Mouse (Mus musculus) midbrain, postnatal 0 days (tissue): Measurements from ENCODE around the gene Mien1. TPM values are rescaled to one million over a fixed set of nuclear protein-coding genes. Genes with fewer than 3 reads are reported as not detected.

ENCODE experiments used
- ATAC-seq: fragments of 200-750 bp; cut with Nextera tagmentation; 2 replicates; pipeline ENCODE4 v1.8.0; 2017; ENCODE audit warnings: moderate number of reproducible peaks, mild to moderate bottlenecking, moderate TSS enrichment, moderate library complexity; ENCODE audit not compliant: low FRiP score
- DNase-seq: peaks from one replicate; pipeline ENCODE4 v3.0.0-alpha.2; 2015; ENCODE audit warnings: low spot score
- H3K27ac ChIP-seq: fragments of 300-500 bp; sonication (generic); 2 replicates; pipeline ENCODE4 v1.5.1; 2014; ENCODE audit warnings: low read depth, mild to moderate bottlenecking, low read length, mixed read lengths
- H3K27me3 ChIP-seq: fragments of 300-500 bp; sonication (generic); 2 replicates; pipeline ENCODE4 v1.6.1; 2014; ENCODE audit warnings: low read length, control low read depth, mixed read lengths; ENCODE audit not compliant: insufficient read depth
- H3K36me3 ChIP-seq: fragments of 300-500 bp; sonication (generic); 2 replicates; pipeline ENCODE4 v1.6.1; 2014; ENCODE audit warnings: low read length, control low read depth, mixed read lengths; ENCODE audit not compliant: insufficient read depth
- H3K4me1 ChIP-seq: fragments of 300-500 bp; sonication (generic); 2 replicates; pipeline ENCODE4 v1.6.1; 2014; ENCODE audit warnings: mild to moderate bottlenecking, control low read depth, antibody characterized with exemption, low read length, mixed read lengths; ENCODE audit not compliant: insufficient read depth
- H3K4me2 ChIP-seq: fragments of 300-500 bp; sonication (generic); 2 replicates; pipeline ENCODE4 v1.6.1; 2014; ENCODE audit warnings: low read depth, mild to moderate bottlenecking, low read length, mixed read lengths; ENCODE audit not compliant: poor library complexity, severe bottlenecking
- H3K4me3 ChIP-seq: fragments of 300-500 bp; sonication (generic); 2 replicates; pipeline ENCODE4 v1.5.1; 2014; ENCODE audit warnings: low read depth, mild to moderate bottlenecking, low read length, moderate library complexity
- H3K9ac ChIP-seq: fragments of 300-500 bp; sonication (generic); replicated peaks from 2 replicates; pipeline ENCODE4 v1.6.1; 2014; ENCODE audit warnings: mild to moderate bottlenecking, low read length, moderate library complexity, mixed read lengths; ENCODE audit not compliant: poor library complexity, severe bottlenecking
- H3K9me3 ChIP-seq: fragments of 300-500 bp; sonication (generic); 2 replicates; pipeline ENCODE4 v1.6.1; 2016; ENCODE audit warnings: low read length, control low read depth
- CTCF ChIP-seq: IDR thresholded peaks from 2 replicates; pipeline ENCODE4 v1.5.1; 2016; ENCODE audit warnings: antibody characterized with exemption, mild to moderate bottlenecking
- WGBS: fragments of 180-500 bp; shearing (Covaris S2); extraction: QIAGEN DNeasy Blood & Tissue Kit; methylation state at CpG from one replicate; pipeline ENCODE4 v1.1.7; 2014; 5-methylcytosine and 5-hydroxymethylcytosine counted together
- polyA plus RNA-seq: library from polyadenylated mRNA; unstranded; fragments of >200 nt; fragmentation: Nextera tagmentation; extraction: Ambion mirVana; gene quantifications from 2 replicates; pipeline ENCODE4 v1.2.1, GENCODE M21; 2015
- total RNA-seq: library from RNA; depleted of rRNA; stranded (reverse); fragments of >200 nt; gene quantifications from 2 replicates; pipeline ENCODE4 v1.2.3, GENCODE M21; 2014

Gene Mien1
- total and polyA plus RNA-seq, 2 experiments from 2014 or later = 68.3 to 243 TPM

GRCm38 (mm10) chr11:98449419-98449818 lies 10.6 kb upstream of the Mien1 start:
- H3K4me1 ChIP-seq = no peaks in the 10 kb centered on the region
- H3K9ac ChIP-seq = no peak overlapping the region
- WGBS = 87% methylated on average over 3 of the region's 3 CpGs
- H3K27ac ChIP-seq = no peak overlapping the region
- no peaks in the 10 kb centered on the region for H3K9me3 ChIP-seq
- no peak for DNase-seq
- TF ChIP-seq CTCF = no peak
- peaks cover 7% of the 10 kb centered on the region; the same call in 1 of the 2 replicates for H3K27me3 ChIP-seq
- no peaks in the 10 kb centered on the region for H3K36me3 ChIP-seq
- no peak overlapping the region for H3K4me3 ChIP-seq
- H3K4me2 ChIP-seq = no peak overlapping the region
- ATAC-seq = no peak

DNA sequence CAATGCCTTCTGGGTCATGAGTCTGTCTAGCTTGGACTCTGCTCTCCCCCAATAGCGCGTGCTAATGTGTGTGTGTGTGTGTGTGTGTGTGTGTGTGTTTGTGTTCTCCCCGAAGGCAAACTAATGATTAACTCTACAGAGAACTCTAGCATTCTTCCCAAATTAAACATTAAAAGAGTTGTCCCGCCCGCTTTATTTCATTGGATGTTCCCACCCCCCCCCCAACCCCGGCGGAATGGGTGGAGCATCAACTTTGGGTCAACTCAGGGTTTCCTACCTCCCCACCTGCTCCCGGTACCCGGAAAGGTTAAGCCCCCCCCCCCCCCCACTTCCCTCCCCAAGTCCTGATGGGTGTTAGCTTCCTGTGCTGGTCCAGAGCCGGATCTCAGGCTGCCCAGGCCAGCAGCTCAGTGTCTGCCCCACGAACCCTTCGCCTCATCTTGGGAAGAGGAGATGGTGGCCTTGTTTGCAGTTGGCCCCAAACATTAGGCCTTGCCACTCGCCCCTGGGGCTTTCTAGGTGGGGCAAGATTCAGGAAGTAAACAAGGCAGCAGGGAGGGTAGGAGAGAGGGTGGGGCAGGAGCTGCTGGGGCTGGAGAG lies 9.5 kb upstream of the Mien1 start:
- Histone ChIP-seq H3K4me1 (no peaks in the 10 kb centered on the region), H3K9me3 (no peaks in the 10 kb centered on the region), H3K27me3 (peaks cover 7% of the 10 kb centered on the region; the same call in 1 of the 2 replicates), H3K4me2 (no peak overlapping the region), H3K36me3 (no peaks in the 10 kb centered on the region), H3K4me3 (no peak overlapping the region), H3K27ac (no peak overlapping the region), H3K9ac (no peak overlapping the region)
- DNase-seq = no peak
- whole genome bisulfite sequencing = 49% methylated on average over 12 of the region's 13 CpGs
- no peak for ATAC-seq
- TF ChIP-seq CTCF = no peak

GRCm38 (mm10) chr11:98447475-98447834 lies 8.7 kb upstream of the Mien1 start:
- TF ChIP-seq CTCF = no peak
- Histone ChIP-seq H3K4me3 (peak overlapping the region; percentile 1; the same call in 1 of the 2 replicates), H3K27me3 (peaks cover 7% of the 10 kb centered on the region; the same call in 1 of the 2 replicates), H3K9ac (no peak overlapping the region), H3K27ac (no peak overlapping the region), H3K9me3 (no peaks in the 10 kb centered on the region), H3K36me3 (no peaks in the 10 kb centered on the region), H3K4me1 (no peaks in the 10 kb centered on the region), H3K4me2 (0 out of 2 replicates have a peak overlapping the region, but pooled peaks have one; percentile 16)
- ATAC-seq (no peak), DNase-seq (no peak)
- 18% methylated on average over 7 of the region's 7 CpGs for WGBS

GRCm38 (mm10) chr11:98446562-98447474 lies 8.0 kb upstream of the Mien1 start:
- H3K36me3 ChIP-seq = no peaks in the 10 kb centered on the region
- DNase-seq = no peak
- no peak overlapping the region for H3K27ac ChIP-seq
- peaks cover 7% of the 10 kb centered on the region; the same call in 1 of the 2 replicates for H3K27me3 ChIP-seq
- H3K9ac ChIP-seq = no peak overlapping the region
- WGBS = 4% methylated on average over 33 of the region's 33 CpGs
- peak overlapping the region; percentile 16 for H3K4me2 ChIP-seq
- H3K9me3 ChIP-seq = no peaks in the 10 kb centered on the region
- no peak for ATAC-seq
- no peak for TF ChIP-seq CTCF
- H3K4me3 ChIP-seq = peak overlapping the region; percentile 1; the same call in 1 of the 2 replicates
- no peaks in the 10 kb centered on the region for H3K4me1 ChIP-seq

GRCm38 (mm10) chr11:98446213-98446561 lies 7.4 kb upstream of the Mien1 start, which contains the start of gene Grb7:
Gene Grb7, plus strand, starts transcription at chr11:98446394.
- Histone ChIP-seq H3K9me3 (no peaks in the 10 kb centered on the region), H3K4me2 (peak within 1 kb of the TSS; percentile 16), H3K4me3 (peak within 1 kb of the TSS; percentile 1; the same call in 1 of the 2 replicates), H3K27me3 (peaks cover 7% of the 10 kb centered on the region; the same call in 1 of the 2 replicates), H3K36me3 (no peaks in the 10 kb centered on the region), H3K9ac (no peak within 1 kb of the TSS), H3K27ac (no peak within 1 kb of the TSS), H3K4me1 (no peaks in the 10 kb centered on the region)
- ATAC-seq (no peak), DNase-seq (no peak)
- WGBS = 10% methylated on average over 5 of the region's 5 CpGs
- no peak for TF ChIP-seq CTCF

DNA sequence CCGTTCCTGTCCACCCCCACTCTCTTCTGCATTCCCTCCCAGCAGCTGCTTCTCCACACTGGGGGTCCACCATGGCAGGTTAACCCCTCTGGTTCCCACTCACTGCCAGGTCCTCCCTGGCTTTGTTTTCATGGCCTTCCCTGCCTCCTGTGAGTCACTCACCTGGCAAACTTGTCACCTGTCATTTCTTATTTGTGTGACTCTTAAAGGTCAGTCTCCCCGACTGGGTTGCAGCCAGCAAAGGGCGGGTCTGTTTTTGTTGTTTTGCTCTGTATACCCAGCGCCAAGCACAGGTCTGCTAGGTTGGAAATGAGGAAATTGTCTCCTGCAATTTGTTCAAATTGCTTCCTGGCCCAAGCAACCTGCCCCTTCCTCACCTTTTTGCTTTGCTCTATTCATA lies 6.9 kb upstream of the Mien1 start:
- WGBS = 69% methylated on average over 4 of the region's 4 CpGs
- H3K27me3 ChIP-seq = peaks cover 7% of the 10 kb centered on the region; the same call in 1 of the 2 replicates
- H3K4me2 ChIP-seq = no peak overlapping the region
- no peaks in the 10 kb centered on the region for H3K4me1 ChIP-seq
- H3K27ac ChIP-seq = no peak overlapping the region
- H3K36me3 ChIP-seq = no peaks in the 10 kb centered on the region
- no peaks in the 10 kb centered on the region for H3K9me3 ChIP-seq
- H3K9ac ChIP-seq = no peak overlapping the region
- DNase-seq = no peak
- no peak for TF ChIP-seq CTCF
- no peak overlapping the region for H3K4me3 ChIP-seq
- ATAC-seq = no peak
